Mouse (Mus musculus): ENCODE data around the gene Clcn6.

GRCm38 (mm10) chr4:148000202-148000772, 38.3 kb downstream of the Clcn6 start, which contains the start of gene Nppa:
- TF ChIP-seq CTCF (IDR thresholded peaks at IDR 0.05; ENCODE audit: extremely low read depth, insufficient read depth, low read length) (no peak), POLR2A (IDR thresholded peaks at IDR 0.05; ENCODE audit: extremely low read depth, insufficient read depth, low read length) (no peak)

Data from cortical plate, adult 2 months (tissue).